Mouse (Mus musculus): ENCODE results near the gene Slc7a1. TPM values are rescaled to one million over a fixed set of nuclear protein-coding genes. Genes with fewer than 3 reads are reported as not detected.

The Slc7a1 gene
- polyA plus RNA-seq, 1 experiment from 2014 or later, result 13.0 TPM

- no peaks in the 10 kb centered on the region for H3K27me3 ChIP-seq (replicated peaks; ENCODE audit: low read depth, poor library complexity, severe bottlenecking)
- 56% methylated on average over 16 of the region's 16 CpGs for WGBS
- H3K27ac ChIP-seq (replicated peaks), result no peak overlapping the region; the same call in 1 of the 2 replicates
- no peaks in the 10 kb centered on the region for H3K9me3 ChIP-seq
- peaks cover 35% of the 10 kb centered on the region for H3K4me1 ChIP-seq
- DNase-seq (ENCODE audit: low spot score), result peak; percentile 42
- no peak overlapping the region for H3K4me3 ChIP-seq
- peaks cover 23% of the 10 kb centered on the region for H3K36me3 ChIP-seq (replicated peaks)
These were observed 38.6 kb downstream of the Slc7a1 start for GRCm38 (mm10) chr5:148360922-148361758.

GRCm38 (mm10) chr5:148359131-148359530 is 40.6 kb downstream of the Slc7a1 start:
- Histone ChIP-seq H3K4me3 (no peak overlapping the region), H3K9me3 (no peaks in the 10 kb centered on the region), H3K27ac (replicated peaks) (no peak overlapping the region), H3K27me3 (replicated peaks; ENCODE audit: low read depth, poor library complexity, severe bottlenecking) (no peaks in the 10 kb centered on the region), H3K4me1 (peaks cover 35% of the 10 kb centered on the region), H3K36me3 (replicated peaks) (peaks cover 18% of the 10 kb centered on the region)
- 89% methylated on average over 11 of the region's 11 CpGs for WGBS
- no peak for DNase-seq (ENCODE audit: low spot score)

- H3K27ac ChIP-seq (replicated peaks), result no peak overlapping the region
- H3K36me3 ChIP-seq (replicated peaks), result peaks cover 6% of the 10 kb centered on the region; the same call in 1 of the 2 replicates
- no peaks in the 10 kb centered on the region for H3K9me3 ChIP-seq
- no peaks in the 10 kb centered on the region for H3K27me3 ChIP-seq (replicated peaks; ENCODE audit: low read depth, poor library complexity, severe bottlenecking)
- peaks cover 29% of the 10 kb centered on the region for H3K4me1 ChIP-seq
- 92% methylated on average over 6 of the region's 6 CpGs for WGBS
- DNase-seq (ENCODE audit: low spot score), result no peak
- no peak overlapping the region for H3K4me3 ChIP-seq
These were observed 42.5 kb downstream of the Slc7a1 start for GRCm38 (mm10) chr5:148357168-148357567.

- no peaks in the 10 kb centered on the region for H3K9me3 ChIP-seq
- H3K4me3 ChIP-seq, result no peak overlapping the region
- DNase-seq (ENCODE audit: low spot score), result no peak
- H3K27ac ChIP-seq (replicated peaks), result no peak overlapping the region
- peaks cover 16% of the 10 kb centered on the region for H3K4me1 ChIP-seq
- WGBS, result 92% methylated on average over 3 of the region's 3 CpGs
- no peaks in the 10 kb centered on the region for H3K27me3 ChIP-seq (replicated peaks; ENCODE audit: low read depth, poor library complexity, severe bottlenecking)
- H3K36me3 ChIP-seq (replicated peaks), result peaks cover 18% of the 10 kb centered on the region
These were observed 43.9 kb downstream of the Slc7a1 start for GRCm38 (mm10) chr5:148355822-148356221.

GRCm38 (mm10) chr5:148354536-148354935 is 45.2 kb downstream of the Slc7a1 start:
- DNase-seq (ENCODE audit: low spot score), result no peak
- Histone ChIP-seq H3K4me3 (no peak overlapping the region), H3K36me3 (replicated peaks) (peaks cover 18% of the 10 kb centered on the region), H3K27me3 (replicated peaks; ENCODE audit: low read depth, poor library complexity, severe bottlenecking) (no peaks in the 10 kb centered on the region), H3K27ac (replicated peaks) (no peak overlapping the region), H3K4me1 (peaks cover 11% of the 10 kb centered on the region), H3K9me3 (no peaks in the 10 kb centered on the region)
- 60% methylated on average over 8 of the region's 8 CpGs for WGBS

GRCm38 (mm10) chr5:148353429-148353828 is 46.3 kb downstream of the Slc7a1 start:
- no peak overlapping the region for H3K4me3 ChIP-seq
- no peaks in the 10 kb centered on the region for H3K27me3 ChIP-seq (replicated peaks; ENCODE audit: low read depth, poor library complexity, severe bottlenecking)
- WGBS, result 81% methylated on average over 16 of the region's 16 CpGs
- H3K36me3 ChIP-seq (replicated peaks), result peaks cover 18% of the 10 kb centered on the region
- H3K4me1 ChIP-seq, result peaks cover 11% of the 10 kb centered on the region
- no peaks in the 10 kb centered on the region for H3K9me3 ChIP-seq
- H3K27ac ChIP-seq (replicated peaks), result no peak overlapping the region
- no peak for DNase-seq (ENCODE audit: low spot score)

- peaks cover 7% of the 10 kb centered on the region for H3K4me1 ChIP-seq
- 79% methylated on average over 15 of the region's 15 CpGs for WGBS
- H3K27me3 ChIP-seq (replicated peaks; ENCODE audit: low read depth, poor library complexity, severe bottlenecking), result no peaks in the 10 kb centered on the region
- no peaks in the 10 kb centered on the region for H3K9me3 ChIP-seq
- no peak overlapping the region for H3K27ac ChIP-seq (replicated peaks)
- H3K36me3 ChIP-seq (replicated peaks), result peaks cover 20% of the 10 kb centered on the region
- no peak for DNase-seq (ENCODE audit: low spot score)
- no peak overlapping the region for H3K4me3 ChIP-seq
These were observed 50.2 kb downstream of the Slc7a1 start for GRCm38 (mm10) chr5:148349327-148350011.

- 77% methylated on average over 8 of the region's 8 CpGs for WGBS
- no peaks in the 10 kb centered on the region for H3K27me3 ChIP-seq (replicated peaks; ENCODE audit: low read depth, poor library complexity, severe bottlenecking)
- H3K4me1 ChIP-seq, result no peaks in the 10 kb centered on the region
- H3K9me3 ChIP-seq, result no peaks in the 10 kb centered on the region
- DNase-seq (ENCODE audit: low spot score), result no peak
- H3K36me3 ChIP-seq (replicated peaks), result peaks cover 20% of the 10 kb centered on the region
- H3K4me3 ChIP-seq, result no peak overlapping the region
- no peak overlapping the region for H3K27ac ChIP-seq (replicated peaks)
These were observed 51.6 kb downstream of the Slc7a1 start for GRCm38 (mm10) chr5:148348153-148348552.

- H3K27me3 ChIP-seq (replicated peaks; ENCODE audit: low read depth, poor library complexity, severe bottlenecking), result no peaks in the 10 kb centered on the region
- DNase-seq (ENCODE audit: low spot score), result no peak
- no peaks in the 10 kb centered on the region for H3K9me3 ChIP-seq
- no peak overlapping the region for H3K27ac ChIP-seq (replicated peaks)
- 72% methylated on average over 8 of the region's 8 CpGs for WGBS
- H3K36me3 ChIP-seq (replicated peaks), result peaks cover 24% of the 10 kb centered on the region
- no peak overlapping the region for H3K4me3 ChIP-seq
- H3K4me1 ChIP-seq, result peaks cover 12% of the 10 kb centered on the region
These were observed 53.2 kb downstream of the Slc7a1 start for GRCm38 (mm10) chr5:148346543-148346942.

- Histone ChIP-seq H3K36me3 (replicated peaks) (peaks cover 28% of the 10 kb centered on the region), H3K4me3 (no peak overlapping the region), H3K4me1 (peaks cover 13% of the 10 kb centered on the region), H3K27me3 (replicated peaks; ENCODE audit: low read depth, poor library complexity, severe bottlenecking) (no peaks in the 10 kb centered on the region), H3K27ac (replicated peaks) (no peak overlapping the region), H3K9me3 (no peaks in the 10 kb centered on the region)
- no peak for DNase-seq (ENCODE audit: low spot score)
- WGBS, result 92% methylated on average over 5 of the region's 5 CpGs
These were observed 55.3 kb downstream of the Slc7a1 start for GRCm38 (mm10) chr5:148344374-148344773.

- Histone ChIP-seq H3K36me3 (replicated peaks) (peaks cover 30% of the 10 kb centered on the region), H3K4me1 (peaks cover 13% of the 10 kb centered on the region), H3K9me3 (no peaks in the 10 kb centered on the region), H3K27ac (replicated peaks) (peak overlapping the region; percentile 57; the same call in 1 of the 2 replicates), H3K4me3 (peak overlapping the region; percentile 41), H3K27me3 (replicated peaks; ENCODE audit: low read depth, poor library complexity, severe bottlenecking) (no peaks in the 10 kb centered on the region)
- peak; percentile 52 for DNase-seq (ENCODE audit: low spot score)
- WGBS, result 34% methylated on average over 26 of the region's 26 CpGs
These were observed 57.5 kb downstream of the Slc7a1 start for GRCm38 (mm10) chr5:148342061-148342741.

- Histone ChIP-seq H3K27ac (replicated peaks) (no peak overlapping the region), H3K4me3 (no peak overlapping the region), H3K4me1 (peaks cover 13% of the 10 kb centered on the region), H3K36me3 (replicated peaks) (peaks cover 47% of the 10 kb centered on the region), H3K27me3 (replicated peaks; ENCODE audit: low read depth, poor library complexity, severe bottlenecking) (no peaks in the 10 kb centered on the region), H3K9me3 (no peaks in the 10 kb centered on the region)
- DNase-seq (ENCODE audit: low spot score), result no peak
- 89% methylated on average over 5 of the region's 5 CpGs for WGBS
These were observed 60.6 kb downstream of the Slc7a1 start for GRCm38 (mm10) chr5:148339126-148339525.

Measured in embryonic facial prominence, embryonic 10.5 days (tissue).